Mouse (Mus musculus) megakaryocyte, embryonic 14.5 days (primary cell): ENCODE results near the gene Il17rb. TPM values are rescaled to one million over a fixed set of nuclear protein-coding genes. Genes with fewer than 3 reads are reported as not detected.

Experiments
- H3K27me3 ChIP-seq: replicated peaks from 2 replicates; pipeline ENCODE3; 2012; ENCODE audit warnings: inconsistent platforms
- H3K36me3 ChIP-seq: replicated peaks from 2 replicates; pipeline ENCODE3; 2012; ENCODE audit warnings: low read length, inconsistent platforms, mixed read lengths
- H3K4me1 ChIP-seq: 2 replicates; pipeline ENCODE4 v1.6.1; 2012; ENCODE audit warnings: inconsistent platforms
- H3K4me3 ChIP-seq: replicated peaks from 2 replicates; pipeline ENCODE3; 2012; ENCODE audit warnings: moderate library complexity, mild to moderate bottlenecking, inconsistent platforms
- H3K9me3 ChIP-seq: 2 replicates; pipeline ENCODE4 v1.6.1; 2012; ENCODE audit warnings: inconsistent platforms
- FLI1 ChIP-seq: IDR thresholded peaks from 2 replicates; pipeline ENCODE4 v1.6.1; 2012; ENCODE audit warnings: low read length, inconsistent platforms, mixed read lengths
- GATA1 ChIP-seq: IDR thresholded peaks from 3 replicates; pipeline ENCODE4 v1.6.1; 2012; ENCODE audit warnings: mixed read lengths, low read length, inconsistent platforms, borderline replicate concordance
- polyA plus RNA-seq: library from polyadenylated mRNA; stranded (reverse); fragments of >175 nt; gene quantifications from 2 replicates; pipeline ENCODE4 v1.2.3, GENCODE M21; 2012; ENCODE audit warnings: low replicate concordance; ENCODE audit not compliant: insufficient read depth

Gene Il17rb
- polyA plus RNA-seq, 1 experiment, result not detected

DNA sequence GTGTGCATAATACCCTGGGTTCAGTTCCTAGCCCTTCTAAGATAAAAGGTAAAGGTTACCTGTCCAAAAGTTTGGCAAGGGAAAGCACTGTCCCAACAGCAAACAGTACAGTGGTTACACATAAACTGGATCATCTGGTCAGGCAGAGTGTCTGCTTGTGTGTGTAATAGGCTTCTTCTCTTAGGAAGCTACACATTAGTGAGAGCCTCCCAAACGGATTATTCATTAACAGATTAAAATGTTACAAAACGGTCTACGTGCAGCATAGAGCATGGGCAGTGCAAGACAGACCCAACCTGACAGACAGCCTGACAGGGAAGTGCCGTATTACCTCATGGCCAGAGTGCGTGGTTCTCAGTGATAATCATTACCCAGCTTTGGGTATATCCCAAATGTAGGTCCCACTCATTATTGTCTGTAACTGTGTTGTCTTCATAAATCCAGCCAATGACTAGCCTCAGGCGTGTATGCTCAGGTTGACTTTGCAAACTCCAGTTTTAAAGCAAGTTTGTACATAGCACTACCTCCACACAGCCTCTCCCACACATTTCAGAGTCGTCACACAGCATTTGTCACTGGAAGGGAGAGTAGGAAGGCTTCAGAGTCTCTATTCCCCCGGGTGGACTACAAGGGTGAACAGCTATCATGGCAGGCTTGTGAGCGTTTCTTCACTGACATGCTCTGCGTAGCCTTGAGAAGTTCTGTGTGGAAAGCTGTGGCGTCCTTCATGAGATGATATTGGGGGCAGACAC is 12.5 kb downstream of the Il17rb start:
- Histone ChIP-seq H3K9me3 (no peaks in the 10 kb centered on the region), H3K4me3 (no peak overlapping the region), H3K27me3 (no peaks in the 10 kb centered on the region), H3K36me3 (peaks cover 72% of the 10 kb centered on the region), H3K4me1 (peaks cover 27% of the 10 kb centered on the region)
- TF ChIP-seq GATA1, result no peak
- TF ChIP-seq FLI1, result no peak

DNA sequence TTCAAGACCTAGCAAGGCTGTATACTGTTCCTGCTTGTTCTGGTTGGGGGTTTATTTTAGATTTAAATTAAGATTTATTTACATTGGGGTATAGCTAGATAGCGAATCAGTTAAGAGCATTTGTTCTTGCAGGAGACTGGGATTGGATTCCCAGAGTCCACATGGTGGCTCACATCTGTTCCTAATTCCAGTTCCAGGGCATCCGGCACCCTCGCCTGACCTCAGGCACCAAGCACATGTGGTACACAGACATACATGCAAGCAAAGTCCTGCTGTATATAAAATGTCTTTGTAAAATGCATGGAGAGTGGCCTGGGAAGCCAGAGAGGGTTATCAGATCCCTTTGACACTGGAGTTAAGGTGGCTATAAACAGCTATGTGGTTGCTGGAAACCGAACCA is 13.7 kb downstream of the Il17rb start:
- peaks cover 84% of the 10 kb centered on the region for H3K36me3 ChIP-seq

DNA sequence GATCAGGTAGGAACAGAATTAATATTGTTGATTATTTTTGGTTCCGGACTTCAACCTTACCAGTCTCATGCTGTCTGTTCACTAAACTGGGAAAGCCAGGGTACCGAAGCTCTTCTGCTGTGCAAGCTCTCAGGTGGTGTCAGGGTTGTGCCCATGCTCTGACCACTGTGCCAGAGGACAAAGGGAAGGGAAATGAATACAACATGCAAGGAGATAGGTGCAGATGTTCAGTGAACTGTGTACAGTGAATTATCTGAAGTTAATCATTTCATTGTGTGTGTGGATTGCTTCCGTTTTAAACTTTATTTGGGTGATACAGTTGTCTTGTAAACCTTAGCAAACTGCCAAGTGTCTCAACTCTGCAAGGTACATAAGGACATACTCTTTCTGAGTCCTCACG is 20.4 kb downstream of the Il17rb start:
- peaks cover 100% of the 10 kb centered on the region for H3K36me3 ChIP-seq
- no peaks in the 10 kb centered on the region for H3K4me1 ChIP-seq
- no peaks in the 10 kb centered on the region for H3K9me3 ChIP-seq
- H3K27me3 ChIP-seq, result no peaks in the 10 kb centered on the region
- no peak overlapping the region for H3K4me3 ChIP-seq
- no peak for TF ChIP-seq GATA1

More for the DNA sequence above, 13.7 kb downstream of the Il17rb start:
- no peak overlapping the region for H3K4me3 ChIP-seq
- TF ChIP-seq FLI1 (no peak), GATA1 (no peak)
- no peaks in the 10 kb centered on the region for H3K27me3 ChIP-seq
- H3K9me3 ChIP-seq, result no peaks in the 10 kb centered on the region
- H3K4me1 ChIP-seq, result peaks cover 16% of the 10 kb centered on the region

DNA sequence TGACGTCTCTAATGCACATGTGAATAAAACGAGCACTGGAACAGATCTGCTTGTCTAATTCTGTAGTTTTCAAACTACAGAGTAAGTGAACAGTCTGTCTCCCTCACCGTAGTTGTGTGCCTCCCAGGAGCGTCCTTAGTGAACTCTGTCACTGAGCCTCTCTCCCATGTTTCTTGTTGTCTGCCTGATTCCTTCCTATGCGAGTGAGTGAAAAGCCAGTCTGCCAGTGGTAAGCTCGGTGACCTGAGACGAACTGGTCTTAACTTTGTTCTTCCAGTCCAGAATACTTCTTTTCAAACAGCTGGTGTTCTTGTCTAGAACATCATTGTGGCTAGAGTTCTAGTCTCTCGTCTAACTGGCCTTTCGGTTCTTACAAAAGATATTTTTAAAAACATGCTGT is 21.0 kb downstream of the Il17rb start:
- peaks cover 100% of the 10 kb centered on the region for H3K36me3 ChIP-seq
- H3K4me1 ChIP-seq, result no peaks in the 10 kb centered on the region
- TF ChIP-seq FLI1 (no peak), GATA1 (no peak)
- no peak overlapping the region for H3K4me3 ChIP-seq
- no peaks in the 10 kb centered on the region for H3K27me3 ChIP-seq
- H3K9me3 ChIP-seq, result no peaks in the 10 kb centered on the region

DNA sequence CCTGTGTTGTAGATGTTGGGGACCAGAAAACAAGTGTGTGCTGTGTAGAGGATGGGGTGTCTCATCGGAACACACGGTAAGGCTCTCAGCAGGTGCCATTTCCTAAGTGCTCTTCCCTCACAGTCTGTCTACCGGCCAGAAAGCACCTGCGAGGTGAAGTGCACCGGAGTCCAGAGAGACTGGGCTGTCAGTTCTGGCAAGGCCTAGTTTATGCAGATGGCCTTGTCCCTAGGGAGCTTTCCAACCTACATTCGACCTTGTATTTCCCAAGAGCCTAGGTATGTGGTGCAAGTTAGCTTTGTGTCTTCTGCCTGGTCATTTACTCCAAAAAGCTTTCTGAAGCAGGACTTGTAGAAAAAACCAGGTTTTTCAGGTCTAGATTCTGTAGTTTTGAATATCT is 21.4 kb downstream of the Il17rb start:
- H3K36me3 ChIP-seq, result peaks cover 100% of the 10 kb centered on the region
- H3K4me3 ChIP-seq, result no peak overlapping the region
- H3K9me3 ChIP-seq, result 0 out of 2 replicates have a peak, but pooled peaks cover under 1% of the 10 kb centered on the region
- H3K4me1 ChIP-seq, result no peaks in the 10 kb centered on the region
- TF ChIP-seq GATA1 (no peak), FLI1 (no peak)
- H3K27me3 ChIP-seq, result no peaks in the 10 kb centered on the region

DNA sequence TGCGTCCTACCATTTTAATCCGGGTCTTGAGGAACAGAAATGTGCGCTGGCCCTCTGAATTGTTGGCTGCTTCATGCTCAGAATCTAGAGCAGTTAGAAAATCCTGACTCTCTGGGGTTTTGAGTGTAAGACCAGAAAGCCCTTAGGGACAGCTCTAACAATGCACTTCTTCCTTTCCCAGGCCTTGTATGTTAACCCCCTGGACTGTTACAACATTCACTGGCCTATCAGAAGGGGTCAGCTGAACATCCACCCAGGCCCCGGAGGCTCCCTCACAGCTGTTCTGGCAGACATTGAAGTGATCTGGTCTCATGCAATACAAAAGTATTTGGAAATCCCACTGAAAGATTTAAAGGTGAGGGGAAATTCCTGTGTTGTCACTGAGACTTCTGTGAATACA is 22.6 kb downstream of the Il17rb start:
- no peaks in the 10 kb centered on the region for H3K4me1 ChIP-seq
- no peak overlapping the region for H3K4me3 ChIP-seq
- no peaks in the 10 kb centered on the region for H3K27me3 ChIP-seq
- peaks cover 100% of the 10 kb centered on the region for H3K36me3 ChIP-seq
- TF ChIP-seq GATA1 (no peak), FLI1 (no peak)
- peaks cover 4% of the 10 kb centered on the region for H3K9me3 ChIP-seq

DNA sequence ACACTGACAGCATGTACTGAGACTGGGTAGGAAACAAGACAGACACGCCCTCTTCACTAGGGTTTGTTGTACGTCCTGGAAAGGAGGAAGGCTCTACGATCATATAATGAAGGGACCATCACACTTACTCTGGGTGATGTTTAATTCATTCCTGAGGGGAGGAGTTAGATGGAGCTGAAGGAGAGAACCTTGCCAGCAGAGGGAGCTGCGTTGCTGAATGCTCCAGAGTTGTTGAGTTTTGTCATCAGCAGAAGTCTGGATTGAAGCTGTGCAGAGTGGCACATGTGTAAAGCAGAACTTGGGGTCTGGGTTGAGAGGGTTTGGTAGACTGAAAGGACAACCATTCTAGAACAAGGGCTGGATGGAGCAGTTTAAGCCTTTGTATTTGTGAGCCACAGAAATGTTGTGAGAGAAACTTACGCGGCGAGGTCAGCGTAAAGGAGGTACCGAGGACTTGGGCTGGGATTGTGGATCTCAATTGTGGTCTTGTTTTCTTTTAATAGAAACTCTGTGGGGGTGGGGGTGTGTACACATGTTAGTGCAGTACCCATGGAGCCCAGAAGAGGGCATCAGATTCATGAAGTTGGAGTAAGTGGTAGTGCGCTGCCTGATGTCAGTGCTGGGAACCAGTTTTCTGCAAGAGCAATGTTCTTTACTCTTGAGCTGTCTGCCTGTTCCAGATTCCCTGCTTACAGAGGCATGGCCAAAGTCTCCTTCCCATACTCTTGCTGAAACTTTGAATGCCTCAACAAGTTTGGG is 28.1 kb downstream of the Il17rb start:
- TF ChIP-seq GATA1 (no peak), FLI1 (no peak)
- Histone ChIP-seq H3K36me3 (peaks cover 76% of the 10 kb centered on the region), H3K4me3 (no peak overlapping the region)

DNA sequence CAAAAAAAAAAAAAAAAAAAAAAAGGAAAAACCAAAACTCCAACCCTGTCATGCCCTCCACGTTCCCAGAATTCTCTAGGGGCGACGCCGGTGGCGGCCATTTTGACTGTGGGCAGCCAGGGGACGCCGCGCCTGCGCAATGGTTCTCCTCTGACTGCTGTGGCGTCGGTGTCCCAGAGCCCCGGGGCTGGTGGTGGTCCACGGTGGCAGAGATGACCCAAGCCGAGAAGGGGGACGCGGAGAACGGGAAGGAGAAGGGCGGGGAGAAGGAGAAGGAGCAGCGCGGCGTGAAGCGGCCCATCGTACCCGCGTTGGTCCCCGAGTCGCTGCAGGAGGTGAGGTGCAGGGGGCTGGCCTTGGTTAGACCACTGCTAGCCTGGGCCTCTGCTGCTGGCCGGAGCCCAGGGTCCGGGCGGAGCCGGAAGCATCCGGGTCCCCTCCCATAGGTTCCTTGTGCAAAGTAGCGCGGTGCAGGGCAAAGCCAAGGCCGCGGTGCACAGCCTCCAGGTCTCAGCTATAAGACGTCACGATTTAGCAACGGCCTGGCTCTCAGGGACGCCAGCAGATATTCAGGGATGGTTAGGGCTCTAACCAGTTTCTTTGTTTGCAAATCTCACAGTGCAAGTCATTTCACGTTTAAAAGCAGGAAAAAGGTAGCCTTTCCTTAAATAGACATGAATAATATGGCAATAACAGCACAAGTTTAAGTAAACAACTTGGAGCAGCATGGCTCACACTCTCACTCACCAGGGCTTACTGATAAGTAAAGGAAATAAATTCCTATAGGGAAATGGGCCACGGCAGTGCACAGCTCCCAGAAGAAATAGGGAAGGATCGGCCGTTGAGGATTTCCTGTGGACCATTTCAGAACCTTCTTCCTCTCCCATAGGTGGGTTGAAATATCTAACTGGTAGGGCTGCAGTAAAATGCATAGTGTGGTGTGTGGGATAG is 30.2 kb downstream of the Il17rb start, which contains the start of gene Actr8:
Gene Actr8, plus strand, starts transcription at position 84 of the 951 bp plus-strand sequence.
- Histone ChIP-seq H3K4me3 (peak within 1 kb of the TSS; percentile 97), H3K9me3 (peaks cover 4% of the 10 kb centered on the region), H3K27me3 (no peaks in the 10 kb centered on the region), H3K36me3 (peaks cover 74% of the 10 kb centered on the region), H3K4me1 (peaks cover 32% of the 10 kb centered on the region)
- TF ChIP-seq FLI1, result no peak
- TF ChIP-seq GATA1, result no peak

More for the DNA sequence above, 28.1 kb downstream of the Il17rb start:
- Histone ChIP-seq H3K4me1 (peaks cover 24% of the 10 kb centered on the region), H3K27me3 (no peaks in the 10 kb centered on the region), H3K9me3 (peaks cover 4% of the 10 kb centered on the region)

DNA sequence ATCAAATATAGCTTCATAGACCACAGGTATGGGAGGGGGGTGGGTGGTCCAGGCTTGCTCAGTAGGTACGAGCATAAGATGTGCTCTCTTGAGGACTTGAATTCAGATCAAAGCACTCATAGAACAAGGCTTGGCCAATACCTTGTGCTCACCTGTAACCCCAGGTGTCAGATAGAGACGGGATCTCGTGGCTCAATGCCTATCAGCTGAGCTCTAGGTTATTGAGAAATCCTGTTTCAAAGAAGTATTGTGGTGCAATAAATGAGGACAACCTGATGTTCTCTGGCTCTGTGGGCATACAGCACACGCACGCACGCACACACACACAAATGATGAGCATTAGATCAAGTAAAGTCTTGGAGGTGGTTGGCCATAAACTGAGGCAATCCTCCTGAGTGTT is 31.8 kb downstream of the Il17rb start:
- H3K27me3 ChIP-seq, result no peaks in the 10 kb centered on the region
- no peak for TF ChIP-seq FLI1
- H3K4me3 ChIP-seq, result no peak overlapping the region
- H3K4me1 ChIP-seq, result peaks cover 48% of the 10 kb centered on the region
- H3K36me3 ChIP-seq, result peaks cover 74% of the 10 kb centered on the region
- no peaks in the 10 kb centered on the region; the same call in none of the 2 replicates for H3K9me3 ChIP-seq

DNA sequence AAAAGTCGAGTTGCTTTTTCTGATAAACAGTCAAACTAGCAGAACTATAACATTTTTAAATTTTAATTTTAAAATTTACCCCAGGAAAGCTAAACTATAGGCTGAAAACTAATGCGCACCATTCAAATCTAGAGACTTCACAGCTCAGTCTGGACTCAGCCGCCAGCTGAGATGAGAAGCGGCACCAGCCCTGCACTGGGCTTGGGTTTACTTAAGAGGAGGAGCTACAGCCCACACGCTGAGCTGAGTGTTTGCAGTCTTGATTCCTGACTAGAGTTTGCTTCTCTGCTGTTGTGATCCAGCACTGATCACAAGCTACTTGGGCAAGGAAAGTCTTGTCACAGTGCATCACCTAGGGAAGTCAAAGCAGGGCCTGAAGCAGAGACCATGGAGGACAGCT is 36.7 kb downstream of the Il17rb start:
- peaks cover 73% of the 10 kb centered on the region for H3K36me3 ChIP-seq
- peak overlapping the region; percentile 65 for H3K4me3 ChIP-seq
- no peaks in the 10 kb centered on the region for H3K27me3 ChIP-seq
- no peak for TF ChIP-seq GATA1
- TF ChIP-seq FLI1, result no peak
- no peaks in the 10 kb centered on the region for H3K9me3 ChIP-seq
- H3K4me1 ChIP-seq, result peaks cover 64% of the 10 kb centered on the region
